Mouse (Mus musculus) frontal cortex, postnatal 14 days (tissue): Measurements from ENCODE around the gene Dhrs3.

Experiments
- DNase-seq, 2 experiments: peaks; one replicate each; pipeline ENCODE4 v3.0.0; 2022; ENCODE audit warnings: low spot score in 2 of 2

The Dhrs3 gene

DNA sequence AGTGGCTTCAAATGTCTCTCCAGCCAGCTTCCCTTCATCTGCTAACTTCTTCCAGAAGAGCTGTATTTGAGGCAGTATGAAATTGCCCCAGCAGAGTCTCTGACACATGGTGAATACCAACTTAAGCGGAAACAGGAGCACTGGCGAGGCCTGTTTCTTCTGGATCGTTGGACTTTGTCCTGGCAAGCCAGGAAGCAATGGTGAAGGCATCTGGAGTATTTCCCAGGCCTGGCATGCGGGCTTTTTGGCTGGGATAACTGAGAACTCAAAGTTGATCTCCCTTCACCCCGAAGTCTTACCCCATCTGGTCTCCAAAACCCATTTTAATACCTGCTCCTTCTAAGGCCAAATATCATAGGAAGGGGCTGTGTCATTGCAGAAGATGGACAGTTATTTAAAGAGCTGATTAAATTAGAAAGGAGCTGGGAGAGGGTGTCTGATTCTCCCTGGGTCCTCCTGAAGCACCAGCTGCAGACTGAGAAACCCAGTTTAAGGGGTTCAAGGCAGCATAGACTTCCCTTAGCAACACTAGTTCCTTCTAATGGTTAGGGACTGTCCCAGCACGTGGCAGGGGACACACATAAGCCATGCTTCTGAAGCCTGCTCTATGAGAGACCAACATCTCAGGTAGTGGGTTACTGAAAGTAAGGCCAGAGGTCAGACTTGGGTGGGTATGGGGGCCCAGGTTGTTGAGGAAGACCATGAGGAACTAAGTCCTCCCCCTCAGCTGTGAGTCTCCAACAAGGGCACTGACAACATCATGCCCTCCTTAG lies 80.5 kb downstream of the Dhrs3 start:
- DNase-seq: no peak

DNA sequence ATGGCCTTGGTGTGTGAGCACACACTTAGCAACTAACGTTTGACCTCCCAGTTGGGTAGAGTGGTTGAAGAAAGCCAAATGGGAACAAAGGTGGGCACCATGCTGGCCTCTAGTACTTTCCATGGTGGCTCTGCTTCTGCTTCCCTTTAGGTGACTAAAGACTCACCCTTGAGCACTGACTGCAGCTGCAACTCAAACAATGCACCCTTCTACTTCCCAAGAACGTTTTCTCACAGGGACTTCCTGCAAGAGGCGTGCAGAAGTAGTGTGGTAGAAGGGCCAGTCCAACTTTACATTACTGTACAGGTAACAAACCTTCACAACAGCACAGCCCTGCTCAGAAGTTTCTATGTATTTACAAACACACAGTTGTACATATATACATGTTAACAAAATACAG lies 81.8 kb downstream of the Dhrs3 start:
- no peak for DNase-seq

DNA sequence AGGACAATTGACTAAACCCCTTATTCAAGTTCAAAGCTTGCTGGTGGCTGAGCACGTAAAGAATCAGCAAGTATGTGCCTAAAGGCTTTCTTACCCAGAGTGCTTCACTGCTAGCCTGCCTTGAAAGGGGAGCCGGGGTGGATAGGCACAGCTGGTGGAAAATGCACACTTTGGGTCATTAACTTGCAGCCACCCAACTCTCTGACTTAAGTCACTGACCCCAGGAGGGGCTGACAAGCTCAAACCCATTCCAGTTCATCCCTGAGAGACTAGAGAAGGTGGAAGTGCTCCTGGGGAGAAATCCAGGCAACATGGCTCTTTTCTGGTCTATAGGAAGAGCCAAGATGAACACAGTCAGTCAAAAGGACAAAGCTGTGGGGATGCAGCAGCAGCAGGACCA lies 82.9 kb downstream of the Dhrs3 start:
- DNase-seq: no peak

DNA sequence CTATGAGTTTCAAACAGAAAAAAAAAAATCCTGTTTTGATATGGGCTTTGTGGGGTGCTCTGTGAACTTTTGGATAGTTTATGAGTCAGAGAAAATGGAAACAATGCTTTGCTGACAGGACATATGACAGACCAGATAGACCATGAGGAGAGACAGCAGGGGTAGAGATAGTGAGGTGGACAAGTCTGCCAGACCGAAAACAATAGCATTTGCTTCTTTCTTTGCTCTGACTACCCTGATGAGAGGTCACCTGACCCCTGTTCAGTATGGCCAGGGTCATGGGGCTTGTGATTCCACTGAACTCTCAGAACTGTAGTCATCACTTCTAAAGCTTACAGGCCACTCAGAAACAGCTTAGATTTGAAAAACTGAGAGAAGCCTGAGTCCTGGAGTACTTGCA lies 84.4 kb downstream of the Dhrs3 start:
- DNase-seq: no peak
